22 mouse cellular contexts compared by ENCODE assay signal in genomic region chr1:61709812-61710211, GRCm38 (mm10).
A peak's percentile ranks its signal among the peaks of the same experiment; 100 is the strongest.
DNase-seq lines count a peak whose midpoint lies in the region; ATAC-seq lines count a peak whose summit lies in the region.
"Had no signal": no experiment of that assay in that cellular context is flagged by ENCODE, and none has a peak within 500 bp of the region (broad histone marks: within the 10 kb centered on the region; RNA-seq: fewer than 3 reads in every experiment).

No protein-coding gene starts in this region.

- WGBS in liver, embryonic 11.5 days: 79% methylated on average over 1 of the region's 1 CpGs

- no peak overlapping the region for H3K4me2 ChIP-seq in liver, embryonic 11.5 days
- H3K4me2 ChIP-seq: embryonic facial prominence, embryonic 12.5 days; forebrain, embryonic 13.5 days; forebrain, embryonic 15.5 days had no signal

- H3K27ac ChIP-seq in liver, embryonic 11.5 days (ENCODE audit: low read depth, low read length): no peak overlapping the region
- H3K27ac ChIP-seq: embryonic facial prominence, embryonic 10.5 days; embryonic facial prominence, embryonic 12.5 days; forebrain, embryonic 13.5 days; forebrain, embryonic 15.5 days had no signal

- ATAC-seq in common myeloid progenitor, adult 5-6 weeks (replicated peaks; ENCODE audit: low read depth, poor library complexity, severe bottlenecking): peak; percentile 29; the same call in 1 of the 2 replicates
- ATAC-seq in megakaryocyte, adult 5-6 weeks (ENCODE audit: poor library complexity, severe bottlenecking): peak; percentile 89
- no peak for ATAC-seq in liver, embryonic 11.5 days (replicated peaks; ENCODE audit: low FRiP score)
- ATAC-seq: activated CD4-positive, CD25-positive, alpha-beta regulatory T cell, adult 4 months; forebrain, embryonic 13.5 days; forebrain, embryonic 15.5 days; forebrain, postnatal 0 days; Patski had no signal

- H3K36me3 ChIP-seq in splenic B cell, adult 2 months (ENCODE audit: control insufficient read depth, insufficient read depth, low read length, poor library complexity, severe bottlenecking): no peaks in the 10 kb centered on the region
- H3K36me3 ChIP-seq in liver, embryonic 11.5 days (ENCODE audit: control insufficient read depth, insufficient read depth, low read length): no peaks in the 10 kb centered on the region
- H3K36me3 ChIP-seq: embryonic facial prominence, embryonic 10.5 days; embryonic facial prominence, embryonic 12.5 days; forebrain, embryonic 15.5 days; G1E had no signal

- H3K4me1 ChIP-seq in liver, embryonic 11.5 days (replicated peaks; ENCODE audit: control insufficient read depth, insufficient read depth, low read length): no peaks in the 10 kb centered on the region
- H3K4me1 ChIP-seq: embryonic facial prominence, embryonic 10.5 days; embryonic facial prominence, embryonic 12.5 days; forebrain, embryonic 13.5 days; forebrain, embryonic 15.5 days had no signal

- no peaks in the 10 kb centered on the region for H3K9me3 ChIP-seq in liver, embryonic 11.5 days (ENCODE audit: control insufficient read depth, low read length)
- H3K9me3 ChIP-seq: embryonic facial prominence, embryonic 10.5 days; embryonic facial prominence, embryonic 12.5 days; forebrain, embryonic 13.5 days; forebrain, embryonic 15.5 days; G1E had no signal

- intact Hi-C loops in heart, postnatal 10 days (cut with DNase I): no loop called here

- no peak overlapping the region for H3K9ac ChIP-seq in liver, embryonic 11.5 days (ENCODE audit: low read depth, low read length)
- H3K9ac ChIP-seq: embryonic facial prominence, embryonic 12.5 days; forebrain, embryonic 13.5 days; forebrain, embryonic 15.5 days; forebrain, postnatal 0 days had no signal

- H3K27me3 ChIP-seq in splenic B cell, adult 2 months (ENCODE audit: control insufficient read depth, insufficient read depth, low read length, poor library complexity, severe bottlenecking): no peaks in the 10 kb centered on the region
- H3K27me3 ChIP-seq in liver, embryonic 11.5 days (replicated peaks; ENCODE audit: control insufficient read depth, insufficient read depth, low read length): no peaks in the 10 kb centered on the region
- H3K27me3 ChIP-seq: embryonic facial prominence, embryonic 12.5 days; forebrain, embryonic 13.5 days; forebrain, embryonic 15.5 days; Patski had no signal

- DNase-seq in splenic B cell, adult 2 months (ENCODE audit: low read depth, low spot score): peak; percentile 7
- no peak for DNase-seq in heart, postnatal 10 days
- DNase-seq in liver, embryonic 11.5 days (ENCODE audit: low spot score): no peak
- DNase-seq in adrenal gland, postnatal 10 days: no peak
- DNase-seq: adrenal gland, adult 8-10 months; adrenal gland, postnatal 25 days; cerebellum, adult 11 months; cerebellum, adult 18-20 months; cerebellum, adult 8-10 months; cerebellum, adult 9-11 months; cerebellum, postnatal 14 days; cerebellum, postnatal 36 days; forebrain, postnatal 0 days had no signal

- no peak overlapping the region for H3K4me3 ChIP-seq in liver, embryonic 11.5 days (ENCODE audit: low read depth, low read length)
- H3K4me3 ChIP-seq: embryonic facial prominence, embryonic 10.5 days; embryonic facial prominence, embryonic 12.5 days; forebrain, embryonic 13.5 days; forebrain, embryonic 15.5 days had no signal
